Mouse (Mus musculus) heart, embryonic 16.5 days (tissue): ENCODE measurements around the gene Olfr666. TPM values are rescaled to one million over a fixed set of nuclear protein-coding genes. Genes with fewer than 3 reads are reported as not detected.
"Not testable (repeated sequence)": the region's sequence is repeated elsewhere in the genome, so short reads cannot be mapped to it uniquely, and the experiment has no call there.

Experiments used
- ATAC-seq: fragments of 200-750 bp; cut with Nextera tagmentation; replicated peaks from 2 replicates; pipeline ENCODE4 v1.8.0; 2017; ENCODE audit warnings: moderate number of reproducible peaks; ENCODE audit not compliant: insufficient read depth, low FRiP score; ENCODE audit errors: extremely low read depth
- H3K27ac ChIP-seq: fragments of 300-500 bp; sonication (generic); 2 replicates; pipeline ENCODE4 v1.5.1; 2014; ENCODE audit warnings: mild to moderate bottlenecking, low read length, control low read depth, moderate library complexity
- H3K27me3 ChIP-seq: fragments of 300-500 bp; sonication (generic); 2 replicates; pipeline ENCODE4 v1.6.1; 2014; ENCODE audit warnings: low read length, mixed read lengths; ENCODE audit not compliant: control insufficient read depth, insufficient read depth
- H3K36me3 ChIP-seq: fragments of 300-500 bp; sonication (generic); 2 replicates; pipeline ENCODE4 v1.6.1; 2014; ENCODE audit not compliant: control insufficient read depth, insufficient read depth
- H3K4me1 ChIP-seq: fragments of 300-500 bp; sonication (generic); 2 replicates; pipeline ENCODE4 v1.6.1; 2014; ENCODE audit warnings: low read length, mixed read lengths; ENCODE audit not compliant: control insufficient read depth, insufficient read depth
- H3K4me2 ChIP-seq: fragments of 300-500 bp; sonication (generic); 2 replicates; pipeline ENCODE4 v1.6.1; 2014; ENCODE audit warnings: low read depth, mild to moderate bottlenecking, control low read depth, low read length
- H3K4me3 ChIP-seq: fragments of 300-500 bp; sonication (generic); 2 replicates; pipeline ENCODE4 v1.5.1; 2014; ENCODE audit warnings: mild to moderate bottlenecking, control low read depth, low read length
- H3K9ac ChIP-seq: fragments of 300-500 bp; sonication (generic); 2 replicates; pipeline ENCODE4 v1.6.1; 2014; ENCODE audit warnings: low read length, control low read depth
- H3K9me3 ChIP-seq: fragments of 300-500 bp; sonication (generic); replicated peaks from 2 replicates; pipeline ENCODE4 v1.6.1; 2016; ENCODE audit warnings: low read length; ENCODE audit not compliant: control insufficient read depth
- WGBS: fragments of 180-500 bp; shearing (Covaris S2); extraction: QIAGEN DNeasy Blood & Tissue Kit; methylation state at CpG from one replicate; pipeline ENCODE4 v1.1.7; 2014; 5-methylcytosine and 5-hydroxymethylcytosine counted together
- polyA plus RNA-seq: library from polyadenylated mRNA; unstranded; fragments of >200 nt; fragmentation: Nextera tagmentation; extraction: Ambion mirVana; gene quantifications from 2 replicates; pipeline ENCODE4 v1.2.1, GENCODE M21; 2015

The Olfr666 gene
- polyA plus RNA-seq: not detected in 2 replicates

DNA sequence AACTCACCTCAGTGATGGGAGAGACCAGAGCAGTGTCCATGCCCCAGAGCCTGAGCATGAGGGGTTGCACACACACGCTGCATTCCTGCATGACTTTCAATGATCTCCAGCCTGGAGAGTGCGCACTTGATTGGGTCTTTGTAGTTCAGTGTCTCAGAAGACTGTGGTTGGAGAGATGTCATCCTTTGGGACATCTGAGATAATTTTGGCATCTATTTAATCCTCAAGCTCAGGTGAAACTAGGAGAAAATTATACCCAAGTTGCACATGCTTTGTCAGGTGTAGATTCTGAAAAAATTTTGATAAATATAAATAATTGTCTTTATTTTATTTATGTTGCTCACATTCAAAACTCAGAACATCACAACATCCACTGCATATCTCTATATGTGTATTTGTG is at the start of gene Olfr666:
Gene Olfr666, minus strand, starts transcription at position 101 of the 400 bp plus-strand sequence.
- H3K4me2 ChIP-seq: no peak within 1 kb of the TSS
- H3K9ac ChIP-seq: no peak within 1 kb of the TSS
- 83% methylated on average over 2 of the region's 2 CpGs for WGBS
- ATAC-seq: no peak
- no peaks in the 10 kb centered on the region for H3K27me3 ChIP-seq
- H3K36me3 ChIP-seq: no peaks in the 10 kb centered on the region
- H3K4me3 ChIP-seq: no peak within 1 kb of the TSS
- 0 out of 2 replicates have a peak, but pooled peaks cover 2% of the 10 kb centered on the region for H3K9me3 ChIP-seq
- H3K4me1 ChIP-seq: no peaks in the 10 kb centered on the region
- no peak within 1 kb of the TSS for H3K27ac ChIP-seq

DNA sequence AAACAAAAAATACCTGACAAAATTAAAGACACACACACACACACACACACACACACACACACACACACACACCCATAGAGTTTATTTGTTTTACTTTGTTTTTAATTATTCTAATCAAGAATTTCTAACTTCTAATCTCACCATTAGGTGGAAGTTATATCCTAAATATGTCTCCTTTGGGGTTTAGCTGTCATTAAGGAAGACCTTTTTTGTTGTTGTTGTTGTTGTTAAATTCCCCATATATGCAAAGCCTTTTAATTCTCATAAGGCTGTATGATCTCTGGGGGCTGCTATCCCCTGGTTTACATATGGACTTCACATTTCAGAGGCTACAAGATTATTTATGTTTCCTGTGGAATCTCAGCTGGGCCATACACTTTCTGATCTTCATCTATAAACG is 38.2 kb upstream of the Olfr666 start, which contains the start of gene Olfr669:
Gene Olfr669, plus strand, starts transcription at position 301 of the 400 bp plus-strand sequence.
- Histone ChIP-seq H3K27ac (no peak within 1 kb of the TSS), H3K4me1 (no peaks in the 10 kb centered on the region), H3K36me3 (no peaks in the 10 kb centered on the region), H3K4me2 (no peak within 1 kb of the TSS), H3K9me3 (no peaks in the 10 kb centered on the region), H3K9ac (no peak within 1 kb of the TSS), H3K4me3 (no peak within 1 kb of the TSS), H3K27me3 (no peaks in the 10 kb centered on the region)
- 86% methylated on average over 1 of the region's 1 CpGs for WGBS
- ATAC-seq: no peak

GRCm38 (mm10) chr7:104927957-104928356 is 32.2 kb upstream of the Olfr666 start, which contains the start of gene Olfr668:
TSS of gene Olfr668 (minus strand) at chr7:104928057.
- no peaks in the 10 kb centered on the region for H3K9me3 ChIP-seq
- H3K4me2 ChIP-seq: no peak within 1 kb of the TSS
- 67% methylated on average over 1 of the region's 1 CpGs for WGBS
- H3K36me3 ChIP-seq: no peaks in the 10 kb centered on the region
- H3K4me3 ChIP-seq: no peak within 1 kb of the TSS
- H3K27me3 ChIP-seq: no peaks in the 10 kb centered on the region
- H3K9ac ChIP-seq: no peak within 1 kb of the TSS
- no peaks in the 10 kb centered on the region for H3K4me1 ChIP-seq
- H3K27ac ChIP-seq: no peak within 1 kb of the TSS
- ATAC-seq: no peak

DNA sequence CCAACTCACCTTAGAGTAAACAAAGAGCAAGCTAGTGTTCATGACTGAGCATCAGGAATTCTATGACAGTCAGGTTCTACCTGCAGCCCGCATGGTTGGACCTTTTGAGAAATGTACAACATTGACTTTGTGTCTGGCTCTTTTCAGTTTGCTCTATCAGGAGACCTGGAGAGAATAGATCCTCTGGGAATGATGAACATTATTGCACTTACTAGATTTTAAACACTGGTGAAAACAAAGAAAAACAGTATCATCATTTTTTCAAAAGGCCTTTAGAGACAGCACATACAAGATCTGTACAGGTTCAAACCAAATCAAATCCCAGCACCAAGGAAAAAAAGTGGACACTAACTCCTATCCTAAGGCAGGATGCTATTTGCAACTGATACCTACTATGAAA is 25.6 kb upstream of the Olfr666 start, which contains the start of gene Olfr667:
Gene Olfr667, minus strand, starts transcription at position 101 of the 400 bp plus-strand sequence.
- Histone ChIP-seq H3K9me3 (no peaks in the 10 kb centered on the region), H3K9ac (no peak within 1 kb of the TSS), H3K36me3 (no peaks in the 10 kb centered on the region), H3K27ac (no peak within 1 kb of the TSS), H3K4me3 (no peak within 1 kb of the TSS), H3K27me3 (no peaks in the 10 kb centered on the region), H3K4me1 (no peaks in the 10 kb centered on the region), H3K4me2 (no peak within 1 kb of the TSS)
- ATAC-seq: no peak
- WGBS: 72% methylated on average over 1 of the region's 1 CpGs

GRCm38 (mm10) chr7:104877731-104878130 is 18.0 kb downstream of the Olfr666 start, which contains the start of gene Olfr665:
TSS of gene Olfr665 (plus strand) at chr7:104878031.
- Histone ChIP-seq H3K9me3 (no peaks in the 10 kb centered on the region), H3K27me3 (no peaks in the 10 kb centered on the region), H3K4me3 (no peak within 1 kb of the TSS), H3K36me3 (no peaks in the 10 kb centered on the region), H3K4me1 (no peaks in the 10 kb centered on the region), H3K9ac (no peak within 1 kb of the TSS), H3K4me2 (no peak within 1 kb of the TSS), H3K27ac (no peak within 1 kb of the TSS)
- 24% methylated on average over 1 of the region's 1 CpGs for WGBS
- no peak for ATAC-seq

- no peaks in the 10 kb centered on the region for H3K9me3 ChIP-seq
- no peaks in the 10 kb centered on the region for H3K36me3 ChIP-seq
- no peaks in the 10 kb centered on the region for H3K27me3 ChIP-seq
- no peak overlapping the region for H3K27ac ChIP-seq
- no peak overlapping the region for H3K4me2 ChIP-seq
- no peak for ATAC-seq
- WGBS: 70% methylated on average over 3 of the region's 3 CpGs
- H3K4me1 ChIP-seq: no peaks in the 10 kb centered on the region
- no peak overlapping the region for H3K4me3 ChIP-seq
- H3K9ac ChIP-seq: no peak overlapping the region
Observed at GRCm38 (mm10) chr7:104861381-104861780, 34.4 kb downstream of the Olfr666 start.

GRCm38 (mm10) chr7:104857683-104858082 is 38.1 kb downstream of the Olfr666 start:
- Histone ChIP-seq H3K27me3 (no peaks in the 10 kb centered on the region), H3K9me3 (no peaks in the 10 kb centered on the region), H3K36me3 (no peaks in the 10 kb centered on the region), H3K9ac (no peak overlapping the region), H3K4me2 (no peak overlapping the region), H3K4me3 (no peak overlapping the region), H3K27ac (no peak overlapping the region), H3K4me1 (no peaks in the 10 kb centered on the region)
- WGBS: 58% methylated on average over 1 of the region's 1 CpGs
- ATAC-seq: no peak

GRCm38 (mm10) chr7:104856709-104857108 is 39.0 kb downstream of the Olfr666 start, which contains the start of gene Usp17la:
TSS of gene Usp17la (plus strand) at chr7:104857009.
- not testable (repeated sequence) for H3K4me2 ChIP-seq, H3K36me3 ChIP-seq, H3K4me1 ChIP-seq, H3K4me3 ChIP-seq, ATAC-seq, H3K27me3 ChIP-seq, H3K27ac ChIP-seq, H3K9ac ChIP-seq, H3K9me3 ChIP-seq
- 66% methylated on average over 2 of the region's 2 CpGs for whole genome bisulfite sequencing

- Histone ChIP-seq H3K36me3 (no peaks in the 10 kb centered on the region), H3K27me3 (no peaks in the 10 kb centered on the region), H3K9ac (no peak overlapping the region), H3K4me1 (no peaks in the 10 kb centered on the region), H3K27ac (no peak overlapping the region), H3K4me2 (no peak overlapping the region), H3K9me3 (no peaks in the 10 kb centered on the region), H3K4me3 (no peak overlapping the region)
- 73% methylated on average over 3 of the region's 3 CpGs for WGBS
- ATAC-seq: no peak
Observed at GRCm38 (mm10) chr7:104855248-104855750, 40.5 kb downstream of the Olfr666 start.
